Mouse (Mus musculus) urinary bladder, postnatal 14 days (tissue): ENCODE measurements around the gene Inhba.

Experiments
- DNase-seq: peaks from one replicate; pipeline ENCODE4 v3.0.0; 2021; ENCODE audit warnings: low spot score

Gene Inhba

DNA sequence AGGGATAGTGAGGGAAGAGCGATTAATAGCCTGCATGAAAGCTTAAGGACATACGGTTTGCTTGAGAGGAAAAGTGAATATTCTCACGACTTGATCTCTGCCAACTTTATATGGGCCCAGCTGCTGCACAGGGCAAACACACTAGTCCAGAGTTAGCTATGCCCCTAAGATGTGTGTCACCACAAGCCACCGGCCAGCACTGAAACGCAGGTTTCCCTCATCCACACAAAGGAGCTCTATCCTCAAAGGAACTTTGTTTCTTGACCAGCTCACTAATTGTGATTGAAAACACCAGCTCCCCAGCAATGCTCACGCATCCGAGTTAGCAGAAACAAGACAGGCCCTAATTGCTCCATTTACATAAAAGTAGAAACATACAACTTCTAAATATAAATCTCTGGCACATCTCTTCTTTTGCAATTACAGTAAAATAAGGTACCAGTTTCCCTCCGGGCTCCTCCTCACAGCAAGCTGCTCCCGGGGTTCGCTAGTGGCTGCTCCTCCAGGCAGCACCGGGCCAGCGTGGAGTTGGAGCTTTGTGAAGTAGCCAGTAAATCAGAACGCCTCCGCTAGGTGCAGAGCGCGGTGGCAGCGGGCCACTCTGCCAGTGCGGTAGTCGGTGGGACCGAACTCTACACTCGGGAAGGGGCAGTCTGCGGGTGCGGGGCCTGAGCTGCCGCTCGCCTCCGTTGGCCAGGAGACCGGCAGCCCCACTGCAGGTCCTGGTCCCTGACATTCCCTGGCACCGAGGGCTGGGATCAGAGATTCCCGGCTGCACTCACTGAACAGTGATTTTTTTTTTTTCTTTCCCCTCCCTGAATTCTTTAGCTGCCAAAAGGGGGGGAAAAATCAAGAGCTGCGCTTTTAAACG lies at the start of gene Inhba:
Gene Inhba, plus strand, starts transcription at position 480 of the 871 bp plus-strand sequence.
- DNase-seq = peak; percentile 51

DNA sequence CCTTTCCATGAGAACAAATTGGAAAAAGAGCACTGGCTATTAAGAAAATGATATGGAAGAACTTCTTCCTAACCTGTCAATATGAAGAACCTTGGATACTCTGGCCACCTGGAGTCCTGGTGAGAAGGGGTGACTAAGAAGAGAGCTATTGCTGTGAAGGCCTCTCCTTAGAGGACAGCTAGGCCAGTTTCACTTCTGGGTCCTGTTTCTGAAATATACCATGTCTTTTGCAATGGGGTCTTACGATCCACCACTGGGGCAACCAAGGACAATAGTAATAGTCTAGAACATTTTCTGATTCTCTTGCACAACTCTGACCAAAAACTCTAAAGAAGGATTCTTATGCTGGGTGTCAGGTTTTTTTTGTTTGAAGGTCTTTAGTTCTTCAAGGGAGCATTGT lies 35.1 kb upstream of the Inhba start:
- DNase-seq = no peak

DNA sequence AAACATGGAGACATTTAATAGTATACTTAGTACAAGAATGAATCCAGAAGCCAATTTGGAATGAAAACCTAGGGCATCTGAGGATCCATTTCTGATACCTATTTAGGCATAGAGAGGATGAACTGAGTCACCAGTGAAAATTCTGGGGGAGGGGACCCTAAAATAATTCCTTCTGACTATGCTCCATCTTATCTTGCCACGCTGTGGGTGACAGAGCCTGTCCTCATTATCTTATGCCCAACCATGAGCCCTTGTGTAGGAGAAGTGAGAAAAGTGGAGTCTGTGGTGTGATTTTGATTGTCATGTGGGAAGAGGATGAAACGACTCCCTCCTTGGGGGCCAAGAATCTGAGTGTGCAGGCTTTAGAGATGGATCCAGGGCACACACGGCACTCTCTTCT lies 32.1 kb upstream of the Inhba start:
- no peak for DNase-seq

DNA sequence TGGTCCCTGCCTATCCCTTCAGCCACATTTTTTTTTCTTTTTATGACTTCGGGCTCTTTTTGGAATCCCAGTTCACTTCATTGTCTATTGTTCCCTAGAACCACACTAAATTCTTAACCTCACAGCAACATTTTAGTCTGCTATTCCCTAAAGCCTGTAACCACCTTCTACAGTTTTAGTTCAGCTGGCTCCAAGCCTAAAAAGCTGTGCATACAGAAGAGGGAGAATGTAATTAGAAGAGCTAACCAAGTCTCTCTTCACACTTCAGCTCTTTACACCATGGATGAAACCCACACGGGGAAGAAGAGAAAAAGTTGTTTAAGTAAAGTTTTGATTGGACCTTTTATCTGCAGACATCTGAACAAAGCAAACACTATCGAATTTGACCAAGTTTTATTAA lies 29.6 kb upstream of the Inhba start:
- no peak for DNase-seq

DNA sequence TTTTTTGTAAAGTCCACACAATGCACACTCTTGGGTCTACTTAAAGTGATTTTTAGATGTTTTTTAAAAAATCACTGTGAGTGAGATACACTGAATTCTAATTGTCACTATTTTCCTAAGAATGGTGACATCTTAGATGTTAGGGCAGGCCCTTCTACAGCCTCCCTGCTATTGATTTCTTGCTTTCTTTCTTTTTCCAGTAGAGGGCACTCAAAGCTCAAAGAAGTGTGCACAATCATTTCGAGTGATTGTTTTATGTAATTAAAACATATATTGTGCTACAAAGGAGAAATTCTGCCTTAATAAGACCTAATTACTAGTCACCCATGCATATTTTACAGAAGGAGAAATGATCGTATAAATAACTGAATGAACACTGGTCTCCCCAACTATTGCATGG lies 25.9 kb upstream of the Inhba start:
- DNase-seq = no peak

DNA sequence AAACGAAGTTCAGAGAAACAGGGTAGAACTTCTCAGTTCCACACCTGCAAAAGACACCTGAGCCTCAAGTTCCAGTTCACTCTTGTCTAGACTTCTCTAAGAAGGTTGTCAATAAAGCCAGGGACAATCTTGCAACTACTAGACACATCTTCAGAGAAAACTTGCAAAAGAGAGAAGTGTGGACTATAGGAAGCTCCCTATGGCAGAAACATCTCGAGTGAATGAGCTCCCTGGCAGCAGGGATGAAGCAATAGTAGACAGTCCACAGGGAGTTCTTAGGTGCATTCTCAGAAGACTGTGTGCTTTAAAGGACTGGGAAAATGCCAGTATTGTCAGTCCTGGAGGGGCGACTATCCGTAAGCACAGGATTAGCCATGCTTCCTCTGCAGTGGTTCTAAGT lies 25.5 kb upstream of the Inhba start:
- DNase-seq = no peak

DNA sequence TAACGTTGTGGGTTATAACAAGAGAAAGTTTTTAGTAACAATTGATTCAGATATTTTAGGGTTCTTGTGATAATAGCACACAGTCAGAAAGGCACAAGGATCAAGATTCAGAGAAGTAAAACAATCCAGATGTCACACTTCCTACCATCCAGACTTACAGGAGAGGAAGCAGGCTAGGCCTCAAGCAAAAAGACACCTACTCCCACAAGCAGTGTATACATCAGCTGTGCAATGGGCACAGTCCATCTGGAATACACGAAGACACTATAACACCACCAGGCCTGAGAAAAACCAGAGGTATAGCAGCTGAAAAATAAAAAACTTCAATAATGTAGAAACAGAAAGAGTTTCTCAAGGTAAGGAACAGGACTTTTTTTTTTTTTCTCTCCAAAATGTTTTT lies 16.3 kb upstream of the Inhba start:
- DNase-seq = no peak

DNA sequence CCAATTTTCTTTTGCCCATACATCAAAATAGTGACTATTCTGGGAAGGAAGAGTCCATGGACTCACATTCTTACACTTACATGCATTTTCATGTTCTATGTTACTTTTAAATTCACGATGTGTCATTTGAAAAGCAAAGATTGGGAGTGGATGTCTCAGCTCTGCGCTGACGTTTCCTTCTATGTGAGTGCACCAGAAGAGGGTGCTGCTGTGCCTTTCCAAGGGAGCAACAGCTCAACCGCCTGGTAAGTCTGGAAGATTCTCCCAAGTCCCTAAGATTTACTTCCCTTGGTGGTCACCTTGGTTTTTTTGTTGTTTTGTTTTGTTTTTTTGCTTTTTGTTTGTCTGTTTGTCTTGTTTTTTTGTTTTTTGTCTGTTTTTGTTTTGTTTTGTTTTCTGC lies 6.1 kb upstream of the Inhba start:
- DNase-seq = peak; percentile 62

DNA sequence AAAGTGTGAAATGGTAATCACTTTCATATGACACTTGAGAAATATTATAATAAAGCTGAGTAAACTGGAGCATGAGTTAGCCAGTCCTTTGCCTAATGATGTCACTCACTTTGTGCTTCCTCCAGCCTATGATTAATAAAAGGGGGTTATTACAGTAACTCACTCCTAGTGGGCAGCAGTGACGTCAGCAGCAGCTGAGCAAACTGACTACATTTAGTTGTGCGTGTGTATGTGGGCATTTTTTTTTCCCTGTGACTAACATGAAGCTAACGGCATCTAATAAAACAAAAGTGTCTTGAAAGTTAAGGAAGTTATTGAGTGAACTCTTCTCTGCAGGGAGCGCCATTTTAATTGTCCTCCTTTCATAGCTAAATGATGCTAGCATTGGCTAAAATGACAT lies 3.9 kb upstream of the Inhba start:
- no peak for DNase-seq

DNA sequence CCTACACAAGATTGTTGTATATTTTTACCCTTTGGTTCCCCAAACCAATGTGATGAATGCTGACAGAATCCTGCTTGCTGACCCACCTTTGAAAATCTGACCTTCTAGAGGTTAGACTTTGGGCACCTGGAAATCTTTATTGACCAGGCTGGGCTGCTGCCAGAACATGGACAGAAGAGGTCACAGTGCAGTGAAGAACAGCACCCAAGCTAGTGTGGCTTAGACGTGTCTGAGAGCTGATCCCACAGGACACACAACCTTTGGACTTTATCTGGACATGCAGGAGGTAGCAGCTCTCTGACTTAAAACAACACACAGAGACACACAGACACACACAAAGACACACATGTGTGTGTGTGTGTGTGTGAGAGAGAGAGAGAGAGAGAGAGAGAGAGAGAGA lies 3.3 kb upstream of the Inhba start:
- DNase-seq = no peak

DNA sequence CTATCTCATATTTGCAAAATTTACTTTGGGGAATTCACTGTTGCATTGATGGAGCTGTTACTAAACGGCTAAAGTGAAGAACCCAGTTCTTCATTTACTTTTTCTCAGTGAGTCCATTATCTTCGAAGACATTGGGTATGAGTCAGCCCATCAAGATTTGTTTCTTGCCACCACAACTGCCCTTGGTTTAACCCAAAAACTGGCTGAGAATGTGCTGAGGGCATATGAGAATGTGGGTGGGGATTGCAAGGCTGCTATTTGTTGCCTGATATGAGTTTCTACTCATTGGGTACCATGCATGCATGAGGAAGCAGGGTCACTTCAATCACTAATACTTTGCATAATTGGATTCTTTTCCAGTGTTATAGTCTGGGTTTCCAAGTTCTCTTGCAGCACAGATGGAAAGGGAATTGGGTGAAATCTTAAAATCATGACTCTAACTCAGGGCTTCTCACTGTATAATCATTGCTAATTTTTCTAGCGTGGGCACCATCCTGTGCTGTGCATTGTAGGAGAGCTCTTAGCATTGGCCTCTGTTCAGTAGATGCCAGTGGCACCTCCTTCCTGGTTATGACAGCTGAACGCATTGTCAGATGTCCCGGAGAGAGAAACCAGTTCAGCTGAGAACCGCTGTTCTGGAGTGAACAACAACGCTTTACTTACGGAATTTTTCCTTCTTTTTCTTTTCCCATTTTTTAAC lies 1.7 kb upstream of the Inhba start:
- no peak for DNase-seq

DNA sequence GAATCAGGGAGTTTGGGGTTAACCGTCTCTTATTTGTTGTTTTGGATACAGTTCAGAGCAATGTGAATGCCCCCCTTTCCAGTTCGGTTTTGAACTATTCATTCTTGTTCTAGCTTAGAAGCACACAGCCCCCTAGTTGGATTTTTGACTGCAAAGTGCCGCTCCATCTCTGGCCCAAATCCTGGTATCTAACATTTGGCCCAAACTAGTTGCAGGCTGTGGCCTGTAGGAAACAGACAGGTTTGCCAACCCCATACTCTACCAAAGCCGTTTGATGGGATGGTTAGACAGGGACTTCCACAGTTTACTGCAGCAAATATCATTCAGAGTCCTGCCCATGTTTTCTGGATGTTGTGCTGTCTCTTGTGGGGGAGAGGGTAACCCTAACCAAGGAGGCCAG lies 1.1 kb upstream of the Inhba start:
- DNase-seq = no peak

DNA sequence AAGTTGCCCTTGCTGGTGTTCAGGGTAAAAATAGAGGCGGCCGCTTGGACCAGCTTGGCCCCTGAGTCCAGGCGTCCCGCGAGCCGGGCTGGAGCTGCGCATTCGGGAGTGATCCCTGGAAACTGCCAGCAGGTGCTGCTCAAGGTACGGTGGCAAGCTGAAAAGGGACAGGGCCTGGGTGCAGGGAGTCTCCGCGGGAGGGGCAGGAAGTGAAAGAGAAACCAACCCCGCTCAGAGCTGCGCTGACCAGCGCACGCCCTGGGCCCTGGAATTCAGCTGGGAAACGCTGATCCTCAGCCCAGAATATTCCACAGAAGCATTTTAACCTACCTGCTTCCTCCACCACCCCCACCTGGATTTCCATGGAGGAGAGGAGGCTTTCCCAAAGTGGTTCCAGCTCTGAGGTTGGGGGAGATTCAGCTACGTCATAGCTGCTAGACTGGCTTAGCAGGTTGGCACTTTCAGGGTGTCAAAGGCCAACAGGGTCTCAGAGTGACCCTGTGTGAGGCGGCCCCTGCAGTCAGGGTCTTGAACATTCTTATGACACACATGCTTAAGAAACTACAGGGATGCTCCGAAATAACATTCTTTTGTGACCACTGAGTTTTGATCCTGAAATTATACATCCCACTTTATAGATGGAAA lies 714 bp downstream of the Inhba start:
- peak; percentile 85 for DNase-seq

DNA sequence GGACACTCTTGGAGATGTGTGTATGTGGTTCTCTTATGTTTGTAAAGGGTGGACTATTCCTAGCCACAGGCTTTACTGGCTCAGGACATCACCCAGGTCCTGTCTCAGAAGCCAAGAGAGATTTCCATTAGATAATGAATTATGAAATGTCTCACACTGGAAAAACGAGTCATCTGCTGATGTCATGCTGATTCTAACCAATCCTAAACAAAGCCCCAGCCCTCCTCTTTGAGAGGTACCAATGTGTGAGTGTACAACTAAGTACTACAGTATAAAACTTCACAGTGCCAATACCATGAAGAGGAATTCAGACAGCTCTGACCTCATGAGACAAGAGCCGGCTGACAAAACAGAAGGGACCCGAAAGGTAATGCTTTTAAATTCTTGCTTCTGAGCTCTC lies 2.5 kb downstream of the Inhba start:
- no peak for DNase-seq

DNA sequence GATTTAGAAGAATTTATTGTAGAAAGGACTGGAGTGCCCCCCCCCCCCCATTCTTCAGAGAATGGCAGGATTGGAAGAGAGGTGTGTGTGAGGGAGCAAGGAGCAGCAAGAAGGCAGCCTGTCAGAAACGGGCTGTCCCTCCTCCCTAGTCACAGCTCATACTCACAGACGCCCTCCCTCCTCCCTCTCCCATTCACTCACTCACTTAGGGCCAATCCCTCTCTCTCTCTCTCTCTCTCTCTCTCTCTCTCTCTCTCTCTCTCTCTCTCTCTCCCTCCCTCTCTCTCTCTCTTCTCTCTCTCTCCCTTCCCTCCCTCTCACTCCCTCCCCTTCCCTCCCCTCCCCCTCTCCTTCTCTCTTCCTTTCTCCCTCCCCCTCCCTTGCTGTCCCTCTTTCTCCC lies 4.9 kb downstream of the Inhba start:
- no peak for DNase-seq

DNA sequence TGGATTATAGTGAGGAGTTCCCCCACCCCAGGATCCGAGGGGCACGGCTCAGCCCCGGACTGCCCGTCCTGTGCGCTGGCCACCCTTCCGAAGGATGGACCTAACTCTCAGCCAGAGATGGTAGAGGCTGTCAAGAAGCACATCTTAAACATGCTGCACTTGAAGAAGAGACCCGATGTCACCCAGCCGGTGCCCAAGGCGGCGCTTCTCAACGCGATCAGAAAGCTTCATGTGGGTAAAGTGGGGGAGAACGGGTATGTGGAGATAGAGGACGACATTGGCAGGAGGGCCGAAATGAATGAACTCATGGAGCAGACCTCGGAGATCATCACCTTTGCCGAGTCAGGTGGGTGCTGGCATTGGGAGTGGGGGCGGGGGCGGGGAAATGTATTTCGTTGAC lies 5.7 kb downstream of the Inhba start:
- no peak for DNase-seq

DNA sequence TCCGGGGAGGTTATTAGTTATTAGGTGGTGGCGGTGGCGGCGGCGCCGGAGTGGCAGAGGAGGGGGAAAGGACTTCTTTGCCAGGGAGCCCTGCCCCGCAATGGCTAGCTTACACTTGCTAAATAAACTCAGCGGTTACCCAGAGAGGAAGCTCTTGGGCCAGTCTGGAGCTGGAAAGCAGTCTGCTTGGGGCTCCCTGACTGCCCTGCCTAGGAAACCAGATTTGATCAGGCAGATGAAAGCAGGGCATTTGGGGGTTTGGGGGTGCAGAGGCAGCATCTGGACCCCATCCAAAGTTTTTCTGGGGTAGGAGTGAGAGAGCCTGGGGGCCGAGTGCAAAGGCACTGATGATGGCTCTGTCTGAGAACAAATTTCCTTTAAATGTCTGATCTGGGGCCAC lies 6.1 kb downstream of the Inhba start:
- DNase-seq = no peak

DNA sequence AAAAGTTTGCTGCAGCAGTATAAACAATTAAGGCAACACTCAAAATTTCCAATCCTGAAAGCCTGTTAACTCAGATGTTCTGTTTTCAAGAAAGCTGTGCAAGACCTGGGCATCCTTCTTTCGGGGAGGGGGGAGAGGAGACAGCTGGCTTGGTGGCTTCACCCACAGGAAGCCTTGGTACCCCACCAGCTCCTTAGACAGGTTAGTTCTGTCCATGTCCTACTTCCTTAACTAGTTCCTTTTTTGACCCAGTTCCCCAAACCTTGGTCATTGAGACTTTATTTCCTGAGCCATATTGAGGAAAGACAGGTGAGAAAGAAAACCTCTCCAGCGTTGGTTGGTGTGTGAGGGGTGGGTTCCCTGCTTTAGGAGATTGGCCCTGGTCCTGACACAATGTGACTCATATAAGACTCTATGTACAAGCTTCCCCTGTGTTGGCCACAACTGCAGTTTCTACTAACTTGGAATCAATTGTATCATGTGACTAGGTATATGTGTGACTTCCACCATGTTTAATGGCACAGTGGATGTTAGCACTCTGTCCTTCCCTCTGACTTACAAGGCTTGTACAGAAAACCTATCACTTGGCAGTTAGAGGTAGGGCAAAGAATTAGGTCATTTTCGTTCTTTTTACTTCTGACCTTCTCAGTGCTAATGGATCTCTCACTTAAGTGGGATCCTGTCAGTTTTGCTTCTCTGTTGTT lies 7.3 kb downstream of the Inhba start:
- DNase-seq = no peak

DNA sequence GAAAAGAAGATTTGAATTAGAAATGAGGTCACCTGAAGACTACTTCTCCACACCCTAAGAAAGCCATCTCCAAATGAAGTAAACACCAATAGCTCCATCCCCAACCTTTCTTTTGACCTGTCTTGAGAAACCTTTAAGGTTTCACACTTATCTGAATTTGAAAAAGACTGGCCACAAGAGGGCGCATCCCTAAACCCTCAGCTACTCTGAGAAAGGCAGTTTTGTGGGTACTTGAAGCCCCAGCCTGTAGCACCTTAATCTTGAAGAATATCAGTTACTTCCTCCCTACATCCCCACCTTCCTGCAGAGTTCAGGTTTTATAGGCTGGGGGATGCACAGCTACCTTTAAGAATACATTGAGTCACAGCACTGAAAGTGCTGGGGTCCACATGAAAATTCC lies 9.0 kb downstream of the Inhba start:
- peak; percentile 56 for DNase-seq

DNA sequence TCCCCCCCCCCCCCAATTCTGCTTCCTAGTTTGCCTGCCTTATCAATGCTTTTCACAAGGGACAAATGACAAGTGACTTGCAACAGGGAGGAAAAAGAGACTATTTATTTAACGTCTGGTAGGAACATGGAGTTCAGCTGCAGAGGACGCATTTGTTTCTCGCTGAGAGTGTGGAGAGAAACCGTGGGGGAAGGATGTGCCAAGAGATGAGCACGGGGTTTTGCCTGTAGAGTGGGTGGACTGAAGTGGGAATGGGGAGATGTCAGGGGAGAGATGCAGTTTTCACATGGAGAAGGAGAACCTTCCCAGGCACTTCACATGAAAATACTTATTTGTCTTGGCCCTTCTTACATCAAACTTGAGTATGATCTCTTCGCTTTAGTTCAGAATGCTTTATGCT lies 9.5 kb downstream of the Inhba start:
- DNase-seq = no peak

DNA sequence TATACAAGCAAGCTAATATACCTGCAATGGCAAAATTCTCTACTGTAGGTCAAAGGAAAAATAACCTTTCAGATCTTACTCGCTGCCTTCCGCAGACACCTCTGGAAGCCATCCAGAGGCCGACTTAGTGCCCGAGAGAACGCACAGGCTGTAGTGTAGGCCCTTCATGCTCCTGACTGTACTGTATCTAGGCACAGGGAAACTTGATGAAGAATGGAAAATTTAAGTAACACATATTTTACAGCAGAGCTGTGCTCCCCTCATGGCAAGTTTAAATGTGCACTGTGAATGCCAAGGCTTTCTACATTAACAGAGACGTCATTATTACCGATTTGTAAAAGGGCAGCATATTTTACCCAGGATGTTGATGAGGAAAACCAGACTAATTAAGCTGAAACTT lies 10.2 kb downstream of the Inhba start:
- no peak for DNase-seq

DNA sequence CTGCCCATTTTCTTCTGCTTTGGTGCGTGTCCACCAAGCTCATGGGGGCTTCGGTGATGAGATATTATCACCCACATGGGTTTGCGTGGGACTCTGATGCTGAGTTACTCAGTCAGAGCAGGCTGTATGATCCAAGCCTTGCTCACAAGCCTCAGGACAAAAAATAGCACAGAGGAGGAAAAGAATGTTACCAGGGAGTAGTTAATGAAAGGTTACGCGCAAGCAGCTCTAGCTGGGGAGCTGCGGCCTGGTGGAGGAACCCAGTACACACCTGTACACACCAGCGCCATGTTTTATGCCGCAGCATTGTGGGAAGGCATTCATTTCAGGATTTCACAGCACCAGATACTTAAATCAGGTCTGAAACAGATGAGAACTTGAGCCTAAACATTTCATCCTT lies 10.9 kb downstream of the Inhba start:
- DNase-seq = no peak
